Mouse (Mus musculus): Measurements from ENCODE around the gene Cd300e.
"Not testable (repeated sequence)": the region's sequence is repeated elsewhere in the genome, so short reads cannot be mapped to it uniquely, and the experiment has no call there.

The Cd300e gene

DNA sequence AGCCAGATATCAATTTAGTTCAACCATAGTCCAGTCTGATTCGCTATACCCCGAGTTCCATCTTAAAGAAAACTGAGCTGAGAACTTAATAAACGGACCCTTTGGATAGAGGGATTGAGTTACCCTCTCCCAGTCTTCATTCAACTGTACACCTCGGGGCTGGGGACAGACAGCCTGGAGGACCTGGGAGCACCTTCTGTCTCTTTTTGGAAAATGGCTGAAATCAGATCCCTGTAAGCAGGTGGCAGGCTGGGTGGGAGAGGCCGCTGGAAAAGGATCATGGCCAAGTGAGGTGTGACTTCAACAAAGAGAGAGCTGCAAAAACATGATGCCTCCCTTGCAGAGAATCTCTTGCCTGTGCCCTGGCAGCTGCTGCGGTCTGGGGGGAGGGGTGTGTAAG lies 20.2 kb upstream of the Cd300e start:
- no peak for DNase-seq (ENCODE audit: low spot score in 2 of 2)

DNA sequence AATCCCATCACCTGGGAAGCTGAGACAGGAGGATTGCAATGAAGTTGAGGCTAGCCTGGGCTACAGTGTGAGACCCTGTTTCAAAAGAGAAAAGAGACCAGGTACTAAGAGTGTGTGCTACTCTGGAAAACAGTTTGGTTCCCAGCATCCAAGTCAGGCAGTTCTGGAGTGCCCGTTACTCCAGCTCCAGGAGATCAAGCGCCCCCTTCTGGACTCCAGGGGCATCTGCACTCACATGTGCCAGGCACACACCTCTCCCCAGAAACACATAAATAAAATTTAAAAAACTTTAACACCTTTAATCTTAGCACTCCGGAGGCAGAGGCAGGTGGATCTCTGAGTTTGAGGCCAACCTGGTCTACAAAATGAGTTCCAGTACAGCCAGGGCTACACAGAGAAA lies 19.4 kb upstream of the Cd300e start:
- no peak for DNase-seq (ENCODE audit: low spot score in 2 of 2)

DNA sequence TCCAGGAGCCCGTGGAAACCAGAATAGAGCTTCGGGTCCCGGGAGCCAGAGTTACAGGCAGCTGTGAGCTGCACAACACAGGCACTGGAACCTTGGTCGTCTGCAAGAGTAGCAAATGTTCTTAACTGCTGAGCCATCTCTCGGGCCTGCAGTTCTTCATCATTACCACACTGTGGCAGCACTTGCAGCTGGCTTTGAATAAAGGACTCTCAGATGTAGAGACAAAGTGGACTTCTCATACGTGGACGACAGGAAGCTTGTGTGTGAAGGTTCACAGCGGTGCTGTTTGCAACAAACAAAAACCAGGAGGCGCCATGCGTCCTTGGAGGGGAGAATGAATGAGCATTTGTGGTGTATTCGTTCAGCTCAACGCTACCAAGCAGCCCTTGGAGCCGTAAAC lies 18.9 kb upstream of the Cd300e start:
- no peak for DNase-seq (ENCODE audit: low spot score in 2 of 2)

DNA sequence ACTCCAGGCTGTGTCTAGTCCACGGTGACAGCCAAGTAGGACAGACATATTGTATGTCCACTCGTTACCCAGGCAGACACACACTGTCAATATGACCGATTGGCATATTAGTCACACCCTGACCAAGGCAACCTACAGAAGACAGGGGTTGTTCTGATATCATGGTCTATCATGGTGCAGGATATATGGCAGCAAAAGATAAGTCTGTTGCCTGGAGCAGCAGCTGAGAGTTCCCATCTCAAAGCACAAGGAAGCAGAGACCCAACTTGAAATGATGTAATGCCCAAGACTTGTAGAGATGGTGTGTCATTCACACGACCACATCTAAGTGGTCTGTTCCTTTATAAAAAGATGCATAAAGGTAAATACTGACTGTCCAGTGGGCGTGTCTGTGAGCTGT lies 16.7 kb upstream of the Cd300e start:
- DNase-seq (ENCODE audit: low spot score in 2 of 2): no peak

DNA sequence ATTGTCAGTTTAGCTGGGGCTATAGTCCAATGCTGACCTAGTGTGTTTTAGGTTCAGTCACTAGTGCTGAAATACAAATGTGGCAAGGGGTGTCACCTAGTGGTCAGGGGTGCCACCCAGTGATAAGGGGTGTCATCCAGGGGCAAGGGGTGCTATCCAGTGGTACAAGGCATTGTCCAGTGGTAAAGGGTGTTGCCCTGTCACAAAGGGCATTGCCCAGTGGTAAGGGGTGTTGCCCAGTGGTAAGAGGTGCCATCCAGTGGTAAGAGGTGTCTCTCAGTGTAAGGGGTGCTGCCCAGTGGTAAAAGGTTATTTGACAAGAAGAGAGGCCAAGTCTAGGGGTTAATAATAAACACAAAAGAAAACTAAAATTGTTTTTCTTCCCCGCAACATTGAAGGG lies 15.5 kb upstream of the Cd300e start:
- no peak for DNase-seq (ENCODE audit: low spot score in 2 of 2)

DNA sequence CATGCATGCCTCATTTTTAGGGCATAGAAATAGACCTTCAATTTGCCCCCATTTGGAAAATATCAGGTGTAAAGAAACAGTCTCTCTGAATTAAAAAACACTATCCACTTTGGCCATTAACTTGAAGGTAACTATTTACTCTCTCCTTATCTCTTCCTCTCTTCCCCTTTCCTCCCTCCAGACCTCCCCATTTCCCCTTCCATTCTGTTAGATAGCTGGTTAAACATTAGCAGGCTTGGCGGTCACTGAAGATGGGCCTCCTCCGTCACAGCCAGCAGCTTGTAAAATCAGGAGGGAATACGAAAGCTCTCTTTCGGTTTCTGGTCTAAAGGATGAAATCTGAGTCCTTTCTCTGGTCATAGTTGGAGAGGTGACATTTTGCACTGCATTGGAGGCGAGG lies 13.9 kb upstream of the Cd300e start:
- no peak for DNase-seq (ENCODE audit: low spot score in 2 of 2)

DNA sequence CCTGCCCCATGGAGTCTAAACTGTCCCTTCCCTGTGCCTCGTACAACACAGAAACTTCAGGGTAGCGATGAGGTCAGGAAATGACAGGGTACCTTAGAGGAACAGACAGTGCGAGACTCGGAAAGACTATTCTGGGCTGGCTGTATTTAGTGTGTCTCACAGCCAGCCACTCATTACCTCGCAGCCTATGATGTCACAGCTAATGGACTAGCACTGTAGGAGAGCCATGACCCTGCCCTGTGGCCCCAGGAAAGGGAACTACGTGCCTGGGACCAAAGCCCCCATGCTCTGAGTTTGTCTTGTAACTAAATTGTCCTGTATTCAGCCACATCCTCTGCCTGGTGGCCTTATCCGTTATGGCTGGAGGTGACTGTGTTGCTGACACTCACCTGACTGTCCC lies 13.4 kb upstream of the Cd300e start:
- no peak for DNase-seq (ENCODE audit: low spot score in 2 of 2)

DNA sequence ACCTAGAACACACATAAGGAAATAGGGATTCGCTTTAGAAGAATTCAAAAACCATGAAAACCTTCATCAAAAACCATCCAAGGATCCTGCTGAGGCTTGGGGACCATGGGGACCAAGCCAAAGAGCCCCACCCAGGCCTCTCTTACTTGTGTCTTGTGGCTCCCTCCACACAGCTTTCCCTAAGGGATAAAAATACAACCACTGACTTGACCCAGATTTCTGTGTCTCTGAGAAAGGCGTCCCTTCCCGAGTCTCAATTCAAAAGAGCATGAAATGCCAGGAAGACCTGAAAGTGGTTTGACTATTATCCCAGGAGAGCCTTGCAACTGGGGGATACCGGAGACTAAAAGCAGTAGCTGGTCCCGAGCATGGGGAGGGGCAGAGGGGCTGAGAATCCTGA lies 11.0 kb upstream of the Cd300e start:
- no peak for DNase-seq (ENCODE audit: low spot score in 2 of 2)

DNA sequence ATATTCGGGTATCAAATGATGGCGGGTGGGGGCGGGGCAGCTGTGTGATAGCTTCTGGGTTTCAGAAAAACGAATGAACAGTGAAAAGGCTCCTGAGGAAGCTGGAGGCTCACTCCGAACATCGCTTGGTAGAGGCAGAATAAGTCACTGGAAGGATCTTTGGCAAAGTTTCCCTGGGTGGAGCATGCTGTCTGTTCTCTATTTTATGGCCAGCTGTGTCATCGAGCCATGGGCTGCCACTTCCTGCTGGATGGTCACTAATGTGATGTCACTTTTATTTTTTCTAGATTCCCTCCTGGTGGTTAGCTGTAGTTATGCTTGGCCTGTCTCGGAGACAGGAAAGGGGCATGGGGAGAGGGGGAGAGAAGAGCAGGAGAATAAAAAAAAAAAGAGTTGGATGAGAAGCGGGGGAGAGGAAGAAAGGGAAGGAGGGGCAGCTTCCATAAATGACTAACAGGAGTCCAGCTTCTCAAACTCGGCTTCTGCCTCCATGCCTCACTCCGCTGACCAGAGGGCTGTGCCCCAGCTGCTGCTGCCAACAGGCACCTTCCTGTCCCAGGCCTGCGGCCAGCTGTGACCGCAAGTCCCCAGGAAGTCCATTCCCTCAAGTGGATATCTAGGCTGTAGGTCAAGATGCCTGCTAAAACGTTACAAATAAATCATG lies 9.8 kb upstream of the Cd300e start:
- no peak for DNase-seq (ENCODE audit: low spot score in 2 of 2)

DNA sequence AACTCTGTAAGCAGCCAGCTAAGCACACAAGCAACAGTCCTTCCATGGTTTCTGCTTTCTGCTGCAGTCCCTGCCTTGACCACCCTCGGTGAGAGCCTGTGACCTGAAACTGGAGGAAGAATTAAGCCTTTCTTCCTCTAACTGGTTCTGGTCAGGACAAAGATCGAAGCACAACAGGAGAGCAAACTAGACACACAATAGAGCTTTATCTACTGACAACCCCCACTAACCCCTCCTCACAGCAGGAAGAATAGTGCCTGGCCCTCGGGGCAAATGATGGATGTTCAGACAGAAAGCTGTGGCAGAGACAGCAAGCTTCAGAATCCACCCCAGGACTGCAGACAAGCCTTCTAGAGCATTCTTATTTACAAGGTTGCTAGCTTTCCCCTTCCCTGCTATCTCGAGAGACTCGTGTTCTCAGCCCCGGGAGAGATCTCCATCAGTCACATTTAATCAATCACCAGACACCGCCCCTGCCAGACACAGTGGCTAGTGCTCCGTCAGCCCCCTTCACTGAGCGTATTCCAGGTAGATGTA lies 9.1 kb upstream of the Cd300e start:
- DNase-seq (ENCODE audit: low spot score in 2 of 2): no peak

DNA sequence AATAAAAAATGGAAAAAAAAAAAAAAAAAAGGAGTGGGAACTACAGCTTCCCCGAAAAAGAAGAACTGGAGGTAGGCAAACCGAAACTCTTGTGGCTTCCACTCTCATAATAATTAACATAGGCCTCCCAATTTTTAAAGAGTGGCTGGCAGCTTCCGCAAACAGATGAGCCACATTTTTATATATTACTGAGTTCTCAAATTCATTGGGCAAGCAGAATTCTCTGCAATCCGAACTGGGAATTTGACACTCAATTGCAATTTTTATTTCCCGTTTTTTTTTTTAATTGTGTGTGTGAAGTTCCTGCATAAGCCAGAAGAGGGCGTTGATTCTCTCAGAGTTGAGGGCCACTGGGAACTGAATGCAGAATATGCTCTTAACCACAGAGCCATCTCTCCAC lies 4.8 kb upstream of the Cd300e start:
- no peak for DNase-seq (ENCODE audit: low spot score in 2 of 2)

DNA sequence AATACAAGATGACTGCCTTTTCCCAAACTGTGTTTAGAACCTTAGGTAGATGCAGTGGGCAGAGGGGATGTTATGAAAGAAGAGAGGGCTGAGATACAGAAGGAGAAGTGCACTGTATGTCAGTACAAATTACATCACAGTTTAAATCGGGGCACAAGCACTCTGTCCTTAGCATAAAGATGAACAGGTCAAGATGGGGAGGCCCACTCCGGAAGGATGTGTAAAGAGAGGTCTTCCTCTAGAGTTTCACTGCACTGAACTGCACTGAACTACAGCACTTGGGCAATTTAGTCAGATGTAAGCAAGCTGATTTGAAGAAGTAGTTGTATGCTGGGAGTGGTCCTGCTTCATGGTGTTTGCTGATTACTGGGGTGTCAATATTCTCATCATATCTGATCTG lies 2.2 kb downstream of the Cd300e start:
- DNase-seq (ENCODE audit: low spot score in 2 of 2): no peak

DNA sequence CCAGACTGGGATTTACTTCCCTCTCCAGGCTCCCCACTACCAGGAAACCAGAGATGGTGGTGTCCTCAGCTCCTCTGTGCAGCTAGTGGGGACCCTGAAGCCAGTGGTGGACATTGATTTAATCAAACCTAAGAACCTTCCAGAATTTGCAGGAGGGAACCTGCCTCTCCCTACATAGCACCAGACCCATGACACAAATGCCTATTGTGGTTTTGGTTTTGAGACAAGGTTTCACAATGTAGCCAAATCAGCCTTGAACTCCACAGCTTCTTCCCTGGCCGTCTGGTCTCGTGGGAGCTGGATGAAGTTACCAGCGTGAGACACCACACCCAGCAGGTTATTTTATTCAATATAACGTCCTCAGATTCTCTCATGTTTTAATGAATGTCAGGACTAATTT lies 3.3 kb downstream of the Cd300e start:
- no peak for DNase-seq (ENCODE audit: low spot score in 2 of 2)

DNA sequence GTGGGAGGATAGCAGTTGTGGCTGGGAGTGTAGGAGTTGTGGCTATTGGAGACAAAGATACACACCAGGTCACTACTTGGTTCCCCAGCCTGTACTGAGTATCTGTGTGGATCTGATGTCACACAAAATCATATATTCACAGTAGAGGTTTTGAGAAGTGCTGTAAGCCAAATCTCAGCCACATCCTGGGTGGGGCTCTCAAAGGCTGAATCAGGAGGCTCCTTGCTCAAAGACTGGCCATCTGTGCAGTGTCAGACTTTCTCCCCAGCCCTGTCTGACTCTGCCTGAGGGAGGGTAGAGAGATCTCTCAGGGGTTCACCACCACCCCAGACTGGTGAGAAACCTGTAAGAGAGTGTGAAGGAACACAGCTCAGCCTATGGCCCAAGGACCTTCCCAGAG lies 7.4 kb downstream of the Cd300e start:
- DNase-seq (ENCODE audit: low spot score in 2 of 2): no peak

DNA sequence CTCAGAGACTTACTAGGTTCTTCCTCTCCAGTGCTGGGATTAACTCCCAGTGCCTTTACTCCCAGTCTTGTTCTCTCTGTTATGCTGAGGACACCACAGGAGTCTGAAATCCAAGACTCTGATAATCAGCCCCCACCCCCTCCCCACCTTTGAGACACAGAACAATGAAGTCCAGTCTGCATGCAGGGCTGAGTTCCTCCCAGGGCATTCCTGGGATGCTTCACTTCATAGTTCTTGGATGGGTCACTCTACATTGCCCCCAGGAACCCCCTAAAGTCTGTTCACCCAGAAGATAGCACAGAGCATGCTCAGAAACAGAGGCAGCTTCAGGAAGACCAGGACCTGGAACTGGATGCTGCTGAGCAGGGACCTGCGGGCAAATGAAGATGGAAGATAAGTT lies 9.0 kb downstream of the Cd300e start:
- no peak for DNase-seq (ENCODE audit: low spot score in 2 of 2)

DNA sequence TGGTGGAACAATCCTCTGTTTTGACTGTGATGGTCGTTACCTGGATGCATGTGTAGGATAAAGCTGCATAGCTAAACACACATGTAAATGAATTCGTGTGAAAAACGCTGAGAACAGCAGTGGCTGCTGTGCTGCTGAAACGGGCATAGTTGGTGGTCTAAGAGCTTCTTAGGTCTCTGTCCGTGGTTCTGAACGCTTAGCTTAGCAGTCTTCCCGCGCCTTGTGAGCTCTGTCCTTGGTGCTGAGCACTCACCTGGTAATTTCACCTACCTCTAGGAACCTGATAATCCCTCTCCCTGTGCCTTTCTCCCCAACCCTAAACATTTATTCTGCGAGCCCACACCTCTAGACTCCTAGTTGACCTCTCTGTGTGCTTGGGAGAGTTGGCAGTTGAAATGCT lies 9.8 kb downstream of the Cd300e start:
- DNase-seq (ENCODE audit: low spot score in 2 of 2): peak in 1 of 2 experiments; percentile 57

DNA sequence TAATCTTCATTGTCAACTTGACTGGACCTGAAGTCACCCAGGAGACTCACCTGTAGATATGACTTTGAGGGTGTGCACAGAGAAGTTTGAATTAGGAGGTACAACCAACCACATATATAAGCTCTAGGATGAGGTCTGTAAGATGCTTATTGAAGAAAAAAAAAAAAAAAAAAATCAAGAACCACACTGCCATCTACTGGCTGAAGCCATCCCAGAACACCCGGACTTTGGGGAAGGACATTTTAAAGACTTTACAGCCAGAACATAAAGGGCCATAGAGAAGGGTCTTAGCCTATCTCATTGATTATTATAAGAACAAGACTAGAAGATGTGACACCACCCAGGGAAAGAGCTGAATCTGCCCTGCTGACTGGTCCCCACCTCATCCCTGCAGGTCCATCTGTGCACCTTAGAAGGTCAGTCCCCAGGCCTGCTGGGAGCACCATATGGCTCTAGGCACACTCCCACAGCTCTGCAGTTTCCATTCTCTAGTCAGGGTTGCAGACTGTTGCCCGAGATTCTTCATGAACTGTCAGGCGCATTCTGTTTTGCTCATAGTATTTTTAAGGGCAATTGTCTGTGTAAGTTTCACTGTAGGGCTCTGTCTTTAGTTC lies 12.6 kb downstream of the Cd300e start:
- no peak for DNase-seq (ENCODE audit: low spot score in 2 of 2)

DNA sequence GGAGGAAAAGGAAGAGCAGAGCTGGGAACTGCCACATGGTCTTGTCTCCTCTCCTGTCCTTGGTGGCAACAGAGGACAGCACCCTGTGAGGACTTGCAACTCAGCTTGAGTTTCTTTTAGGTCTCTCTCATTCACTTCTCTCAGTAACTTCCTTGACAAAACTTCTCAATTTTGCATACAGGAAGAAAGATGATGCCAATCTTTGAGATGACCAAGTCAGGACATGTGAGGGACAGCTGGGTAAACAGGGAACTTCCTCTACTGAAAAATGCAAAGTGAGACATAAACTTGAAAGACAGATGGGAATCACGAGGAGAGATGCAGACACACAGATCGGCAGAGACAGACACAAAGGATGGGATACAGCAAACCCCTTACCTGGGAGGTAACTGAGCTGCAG lies 13.7 kb downstream of the Cd300e start, which contains the start of gene Cd300ld3:
TSS of gene Cd300ld3 (minus strand) at position 151 of the 400 bp plus-strand sequence.
- no peak for DNase-seq (ENCODE audit: low spot score in 2 of 2)

DNA sequence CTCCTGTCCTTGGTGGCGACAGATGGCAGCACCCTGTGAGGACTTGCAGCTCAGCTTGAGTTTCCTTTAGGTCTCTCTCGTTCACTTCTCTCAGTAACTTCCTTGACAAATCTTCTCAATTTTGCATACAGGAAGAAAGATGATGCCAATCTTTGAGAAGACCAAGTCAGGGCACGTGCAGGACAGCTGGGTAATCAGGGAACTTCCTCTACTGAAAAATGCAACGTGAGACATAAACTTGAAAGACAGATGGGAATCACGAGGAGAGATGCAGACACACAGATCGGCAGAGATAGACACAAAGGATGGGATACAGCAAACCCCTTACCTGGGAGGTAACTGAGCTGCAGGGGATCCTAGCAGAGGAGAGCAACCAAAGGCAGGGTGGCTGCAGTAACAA lies 24.3 kb downstream of the Cd300e start, which contains the start of gene Cd300ld5:
TSS of gene Cd300ld5 (minus strand) at position 101 of the 400 bp plus-strand sequence.
- DNase-seq (ENCODE audit: low spot score in 2 of 2): not testable (repeated sequence)

DNA sequence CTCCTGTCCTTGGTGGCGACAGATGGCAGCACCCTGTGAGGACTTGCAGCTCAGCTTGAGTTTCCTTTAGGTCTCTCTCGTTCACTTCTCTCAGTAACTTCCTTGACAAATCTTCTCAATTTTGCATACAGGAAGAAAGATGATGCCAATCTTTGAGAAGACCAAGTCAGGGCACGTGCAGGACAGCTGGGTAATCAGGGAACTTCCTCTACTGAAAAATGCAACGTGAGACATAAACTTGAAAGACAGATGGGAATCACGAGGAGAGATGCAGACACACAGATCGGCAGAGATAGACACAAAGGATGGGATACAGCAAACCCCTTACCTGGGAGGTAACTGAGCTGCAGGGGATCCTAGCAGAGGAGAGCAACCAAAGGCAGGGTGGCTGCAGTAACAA lies 35.1 kb downstream of the Cd300e start, which contains the start of gene Cd300ld4:
TSS of gene Cd300ld4 (minus strand) at position 101 of the 400 bp plus-strand sequence.
- not testable (repeated sequence) for DNase-seq (ENCODE audit: low spot score in 2 of 2)

DNA sequence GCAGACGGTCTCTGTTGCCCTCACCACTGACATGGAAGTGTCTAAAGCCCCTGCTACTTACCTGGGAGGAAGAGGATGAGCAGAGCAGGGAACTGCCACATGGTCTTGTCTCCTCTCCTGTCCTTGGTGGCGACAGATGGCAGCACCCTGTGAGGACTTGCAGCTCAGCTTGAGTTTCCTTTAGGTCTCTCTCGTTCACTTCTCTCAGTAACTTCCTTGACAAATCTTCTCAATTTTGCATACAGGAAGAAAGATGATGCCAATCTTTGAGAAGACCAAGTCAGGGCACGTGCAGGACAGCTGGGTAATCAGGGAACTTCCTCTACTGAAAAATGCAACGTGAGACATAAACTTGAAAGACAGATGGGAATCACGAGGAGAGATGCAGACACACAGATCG lies 45.9 kb downstream of the Cd300e start, which contains the start of gene Cd300ld2:
TSS of gene Cd300ld2 (minus strand) at position 101 of the 400 bp plus-strand sequence.
- DNase-seq (ENCODE audit: low spot score in 2 of 2): not testable (repeated sequence)

DNA sequence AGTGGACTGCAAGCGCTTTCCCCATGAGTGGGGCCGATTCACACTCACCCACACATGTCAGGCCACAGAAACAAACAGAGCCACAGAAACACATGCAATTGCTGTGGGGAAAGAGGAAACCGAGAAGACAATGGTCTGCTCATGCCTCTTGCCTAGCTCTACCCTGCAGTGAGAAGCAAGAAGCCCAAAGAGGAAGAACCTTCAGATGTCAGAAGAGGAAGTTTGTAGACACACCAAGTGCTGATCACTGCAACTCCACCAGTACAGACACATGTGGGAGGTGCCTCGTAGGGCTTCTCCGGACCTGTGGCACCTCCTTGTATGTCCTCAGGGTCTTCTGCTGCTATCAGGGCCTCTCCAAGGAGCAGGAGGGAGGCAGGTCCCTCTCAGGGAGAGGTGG lies 57.9 kb downstream of the Cd300e start:
- no peak for DNase-seq (ENCODE audit: low spot score in 2 of 2)

All from urinary bladder, postnatal 4 days (tissue).